Mouse (Mus musculus): ENCODE measurements around the gene Usp32.

DNA sequence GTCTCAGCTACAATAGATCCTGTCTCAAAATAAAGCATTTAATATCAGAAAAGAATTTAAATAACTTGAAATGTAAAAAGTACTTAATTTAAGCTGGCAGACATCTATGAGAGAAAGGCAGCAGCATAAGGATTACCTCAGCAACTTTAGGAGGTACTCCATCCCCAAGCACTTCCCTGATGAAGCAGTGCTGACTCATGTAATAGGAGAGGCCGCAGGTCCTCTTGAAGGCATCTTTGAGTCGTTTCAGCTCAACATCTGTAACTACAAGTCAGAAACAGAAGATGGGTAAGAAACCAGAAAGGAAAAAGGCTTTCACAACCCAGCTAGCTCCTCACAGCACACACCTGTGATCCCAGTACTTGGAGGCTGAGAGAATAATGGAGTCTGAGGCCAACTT lies 36.2 kb downstream of the Usp32 start:
- TF ChIP-seq CTCF (IDR thresholded peaks at IDR 0.05) (no peak), EP300 (IDR thresholded peaks at IDR 0.05) (no peak)
